Mouse (Mus musculus) gastrocnemius, postnatal 36 days (tissue): ENCODE measurements around the gene Ksr1. TPM values are rescaled to one million over a fixed set of nuclear protein-coding genes. Genes with fewer than 3 reads are reported as not detected.

ENCODE experiments used
- DNase-seq, 2 experiments: peaks; one replicate each; pipeline ENCODE4 v3.0.0; 2022
- intact Hi-C: fragments of 180-260 bp; cut with DNase I; formaldehyde crosslinking; loops from one replicate; pipeline ENCODE4 v1.15.1; 2025
- total RNA-seq, 2 experiments: library from RNA; stranded (reverse); gene quantifications; 2 replicates each; pipeline ENCODE4 v1.2.3; 2021

The Ksr1 gene
- total RNA-seq, 2 experiments from 2014 or later: 72.2 to 74.8 TPM

DNA sequence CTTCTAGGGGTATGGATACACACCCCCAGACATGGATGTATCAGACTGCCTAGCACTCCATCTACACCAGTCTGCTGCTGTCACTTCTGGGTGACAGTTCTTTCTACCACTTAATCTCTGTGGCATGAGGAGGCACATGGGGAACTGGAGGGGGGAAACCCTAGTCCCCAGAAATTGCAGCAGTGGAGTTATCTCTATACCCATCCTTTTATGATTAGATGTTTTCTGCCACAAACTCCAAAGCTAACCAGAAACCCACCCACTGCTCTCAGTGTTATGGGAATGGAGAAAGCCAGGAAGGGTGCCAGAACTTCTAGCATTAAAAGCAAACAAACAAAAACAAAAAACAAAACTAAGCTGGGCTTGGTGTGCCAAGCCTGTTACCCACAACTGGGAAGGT lies 92.8 kb downstream of the Ksr1 start:
- intact Hi-C loops: no loop called here
- no peak for DNase-seq

DNA sequence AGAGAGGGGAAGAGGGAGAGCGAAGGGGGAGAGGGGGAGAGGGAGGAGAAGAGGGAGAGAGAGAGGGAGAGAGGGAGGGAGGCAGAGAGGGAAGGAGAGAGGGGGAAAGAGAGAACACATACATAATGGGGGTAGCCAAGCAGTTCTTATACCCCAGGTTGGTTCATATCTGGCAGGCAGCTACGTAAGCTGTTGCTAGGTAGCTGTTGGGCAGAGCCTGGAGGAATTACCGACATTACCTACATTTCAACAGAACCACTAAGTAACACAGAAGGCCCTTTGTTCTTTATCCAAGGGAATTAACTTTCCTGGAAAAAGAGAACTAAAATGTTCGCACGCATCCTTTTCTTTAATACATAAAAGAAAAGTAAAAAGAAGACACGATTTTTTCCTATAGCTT lies 93.4 kb downstream of the Ksr1 start:
- no peak for DNase-seq
- intact Hi-C loops: no loop called here

- no peak for DNase-seq
- intact Hi-C loops: no loop called here
Observed at GRCm38 (mm10) chr11:79051522-79051921, 94.7 kb downstream of the Ksr1 start.

DNA sequence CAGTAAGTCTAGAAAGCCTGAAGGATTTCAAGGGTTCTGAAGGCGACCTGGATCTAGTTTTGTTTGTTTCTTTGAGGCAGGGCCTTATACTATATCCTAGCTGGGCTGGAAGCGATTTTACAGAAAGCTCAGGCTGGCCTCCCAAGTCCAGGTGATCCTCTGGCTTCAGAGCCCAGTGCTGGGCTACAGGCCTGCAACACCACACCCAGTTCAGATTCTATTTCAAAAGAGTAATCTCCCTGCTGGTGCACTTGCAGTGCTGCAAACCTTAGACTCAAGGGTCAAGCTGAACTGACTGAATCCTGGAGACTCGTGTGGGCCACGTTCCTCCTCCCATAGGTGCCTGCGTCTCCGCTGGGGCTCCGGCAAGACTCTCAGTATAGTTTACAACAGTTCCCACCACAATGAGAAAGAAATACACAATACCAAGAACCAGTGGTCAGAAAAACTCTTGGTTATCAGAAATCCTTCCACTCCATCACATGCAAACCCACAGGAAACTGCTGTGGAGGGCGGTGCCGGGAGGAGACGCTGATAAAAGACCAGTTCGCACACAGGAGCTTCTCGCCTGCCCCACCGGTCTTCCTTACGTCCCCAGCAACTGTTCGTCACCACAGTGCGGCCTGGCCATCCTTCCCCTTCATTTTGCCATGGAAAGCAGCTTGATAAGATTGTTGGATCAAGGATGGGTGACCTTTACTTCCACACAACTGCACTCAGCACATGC lies 95.3 kb downstream of the Ksr1 start:
- intact Hi-C loops: no loop called here
- no peak for DNase-seq

- DNase-seq: no peak
- intact Hi-C loops: no loop called here
Observed at GRCm38 (mm10) chr11:79048906-79049305, 97.3 kb downstream of the Ksr1 start.

- no peak for DNase-seq
- intact Hi-C loops: no loop called here
Observed at GRCm38 (mm10) chr11:79047180-79047727, 99.0 kb downstream of the Ksr1 start.

DNA sequence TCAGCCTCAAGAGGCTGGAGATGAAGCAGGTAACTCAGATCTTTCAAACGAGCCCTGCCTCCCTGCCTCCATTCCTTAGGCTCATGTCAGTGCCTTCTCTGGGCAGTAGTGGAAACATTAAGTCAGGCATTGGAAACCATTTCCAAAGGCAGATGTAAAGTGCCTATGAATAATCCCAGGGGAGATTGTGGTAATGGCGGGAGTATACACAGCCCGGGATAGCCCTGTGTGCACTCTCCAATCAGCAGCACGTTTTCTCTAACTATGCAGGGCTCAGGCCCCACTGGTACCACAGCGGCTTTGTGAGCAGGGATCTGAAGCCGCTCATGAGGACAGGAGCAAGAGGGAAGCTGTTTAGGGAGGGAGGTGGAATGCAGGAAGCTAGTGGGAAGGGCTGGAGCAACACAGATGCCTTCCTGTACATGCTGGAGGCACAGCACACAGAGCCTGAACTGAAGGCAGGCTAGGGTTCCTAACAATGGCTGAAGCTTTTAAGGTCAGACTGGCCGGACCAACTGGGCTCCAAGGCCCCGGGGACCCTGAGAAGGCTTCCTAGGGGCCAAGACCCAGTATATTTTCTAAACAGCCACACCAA lies 99.5 kb downstream of the Ksr1 start:
- intact Hi-C loops: no loop called here
- no peak for DNase-seq

DNA sequence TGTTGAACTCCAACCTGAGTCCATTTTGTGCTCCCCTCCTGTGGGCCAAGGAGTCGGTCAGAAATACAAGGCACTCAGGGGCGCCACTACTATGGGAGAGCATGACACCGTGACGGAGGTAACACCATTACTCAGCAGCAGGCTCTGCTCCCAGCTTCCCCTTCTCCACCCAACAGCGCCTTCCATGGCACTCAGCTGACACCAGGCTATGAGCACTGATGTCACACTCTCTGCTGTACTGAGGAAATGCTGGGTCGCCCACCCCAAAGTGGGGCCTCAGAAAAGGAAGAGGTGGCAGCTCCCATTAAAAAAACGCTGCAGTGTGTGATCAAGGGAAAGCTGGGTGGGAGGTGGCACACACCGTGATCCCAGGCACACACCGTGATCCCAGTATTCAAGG lies 101.0 kb downstream of the Ksr1 start:
- intact Hi-C loops: no loop called here
- no peak for DNase-seq

GRCm38 (mm10) chr11:79044798-79045197 lies 101.4 kb downstream of the Ksr1 start:
- DNase-seq: no peak
- intact Hi-C loops: no loop called here

- DNase-seq: no peak
- intact Hi-C loops: no loop called here
Observed at GRCm38 (mm10) chr11:79041908-79042430, 104.2 kb downstream of the Ksr1 start.

- peak in 1 of 2 experiments; percentile 55 for DNase-seq
- intact Hi-C loops: no loop called here
Observed at GRCm38 (mm10) chr11:79039488-79039887, 106.7 kb downstream of the Ksr1 start.

GRCm38 (mm10) chr11:79037555-79037954 lies 108.7 kb downstream of the Ksr1 start:
- DNase-seq: no peak

DNA sequence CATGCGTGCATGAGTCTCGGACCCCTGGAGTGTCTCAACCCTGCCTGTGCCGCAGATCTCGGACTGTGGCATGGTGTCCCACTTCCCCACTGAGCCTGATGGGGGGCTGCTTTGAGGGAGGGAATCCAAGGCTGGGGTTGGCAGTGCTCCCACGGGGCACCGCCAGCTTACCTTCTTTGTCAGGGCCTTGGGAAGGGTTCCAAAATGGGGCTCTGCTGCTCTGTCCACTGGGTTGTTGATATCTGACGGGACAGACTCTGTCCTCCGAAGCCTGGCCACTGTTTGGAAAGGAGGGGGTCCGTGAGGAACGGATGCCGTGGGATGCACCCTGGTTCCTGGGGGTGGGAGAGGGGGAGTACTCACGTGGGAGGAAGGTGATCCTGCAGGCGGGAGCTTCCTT lies 109.9 kb downstream of the Ksr1 start:
- intact Hi-C loops: no loop called here
- DNase-seq: no peak

More at GRCm38 (mm10) chr11:79037555-79037954, 108.7 kb downstream of the Ksr1 start:
- intact Hi-C loops: no loop called here

GRCm38 (mm10) chr11:79033636-79034035 lies 112.6 kb downstream of the Ksr1 start:
- intact Hi-C loops: loop anchor here (5.0 kb wide), 2 partner anchors 34 to 259 kb away; no protein-coding TSS in a partner anchor
- no peak for DNase-seq

DNA sequence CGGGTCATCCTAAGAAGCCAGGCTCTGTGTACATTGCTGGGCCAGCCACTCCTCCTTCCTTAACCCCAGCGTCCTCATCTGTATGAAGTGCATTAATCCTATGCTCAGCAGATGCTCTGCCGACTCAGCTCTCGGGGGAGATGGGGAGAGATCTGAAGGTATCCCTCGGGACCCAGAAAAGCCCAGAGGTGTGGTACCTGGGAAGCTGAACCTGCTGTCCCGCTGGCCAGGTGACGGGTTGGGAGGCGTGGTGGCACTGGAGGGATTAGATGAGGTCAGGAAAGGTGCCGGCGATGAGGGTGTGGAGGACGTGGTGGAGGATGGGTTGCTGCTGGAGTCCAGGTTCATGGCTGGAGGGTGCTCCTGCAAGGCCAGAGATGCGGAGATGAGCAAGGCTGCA lies 113.2 kb downstream of the Ksr1 start:
- DNase-seq: no peak
- intact Hi-C loops: loop anchor here (5.0 kb wide), 2 partner anchors 34 to 259 kb away; no protein-coding TSS in a partner anchor

GRCm38 (mm10) chr11:79031452-79031746 lies 114.8 kb downstream of the Ksr1 start:
- DNase-seq: no peak
- intact Hi-C loops: loop anchor here (2.0 to 5.0 kb wide), 3 partner anchors 36 to 261 kb away; no protein-coding TSS in a partner anchor

DNA sequence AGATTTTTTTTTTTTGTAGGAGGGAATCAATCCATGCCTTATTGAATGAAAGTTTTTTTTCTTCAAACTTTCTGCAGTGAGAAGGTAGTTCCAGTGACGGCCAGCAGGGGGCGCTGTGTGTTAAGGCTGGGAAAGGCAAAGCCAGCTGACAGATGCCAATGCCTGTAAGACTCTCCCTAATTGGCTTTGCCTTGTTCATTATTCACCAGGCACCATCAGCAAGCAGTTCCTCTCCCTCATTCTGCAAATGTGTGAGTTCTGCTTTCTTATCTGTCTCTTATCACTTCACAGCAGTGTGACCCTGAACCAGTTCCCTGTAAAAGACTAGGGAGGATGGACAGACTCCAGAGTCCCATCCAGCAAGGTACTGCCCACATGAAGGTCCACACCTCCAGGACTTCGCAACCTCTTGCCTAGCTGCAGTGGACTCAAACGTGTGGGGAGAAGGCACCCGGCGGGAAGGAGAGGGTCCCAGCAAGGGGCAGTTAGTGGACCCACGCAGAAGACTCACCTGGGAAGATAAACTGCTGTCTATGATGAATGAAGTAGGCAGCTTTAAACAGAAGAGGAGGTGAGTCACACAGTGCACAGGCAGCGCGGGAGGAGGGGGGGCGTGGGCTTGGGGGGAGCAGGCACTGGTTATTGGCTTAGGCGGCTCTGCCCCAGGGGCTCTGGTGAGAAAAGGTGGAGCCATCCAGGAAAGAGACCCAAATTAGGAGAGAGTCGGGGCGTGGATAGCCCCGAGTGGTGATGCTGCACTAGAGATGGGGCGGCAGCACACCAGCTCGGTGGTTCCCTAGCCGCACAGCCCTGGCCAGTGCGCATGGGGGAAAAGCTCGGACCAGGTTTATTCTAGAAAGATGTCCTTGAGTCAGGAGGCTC lies 115.4 kb downstream of the Ksr1 start:
- DNase-seq: peak; percentile 87
- intact Hi-C loops: loop anchor here (2.0 to 5.0 kb wide), 3 partner anchors 36 to 261 kb away; no protein-coding TSS in a partner anchor

GRCm38 (mm10) chr11:79023751-79024150 lies 122.5 kb downstream of the Ksr1 start:
- intact Hi-C loops: no loop called here
- no peak for DNase-seq

DNA sequence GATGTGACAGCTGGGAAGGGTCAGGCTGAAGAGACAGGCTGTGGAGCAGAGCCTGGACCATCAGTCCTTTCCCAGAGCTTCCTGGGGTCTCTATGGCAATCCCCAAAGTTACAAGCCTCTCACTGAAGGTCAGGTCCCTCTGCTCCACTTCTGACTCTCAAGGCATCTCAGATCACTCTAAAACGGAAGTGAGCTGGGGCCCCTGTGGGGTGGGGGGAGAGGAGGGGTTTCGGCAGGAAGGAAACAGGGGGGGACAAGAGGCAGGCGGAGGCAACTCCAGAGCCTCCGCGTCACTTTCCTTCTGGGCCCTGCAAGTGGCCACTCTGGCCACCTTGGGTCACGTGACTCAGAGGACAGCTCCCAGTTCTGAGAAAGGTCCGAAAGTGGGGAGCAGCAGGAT lies 122.9 kb downstream of the Ksr1 start:
- DNase-seq: no peak
- intact Hi-C loops: no loop called here

- DNase-seq: no peak
- intact Hi-C loops: no loop called here
Observed at GRCm38 (mm10) chr11:79022836-79023235, 123.4 kb downstream of the Ksr1 start.
